Mouse (Mus musculus): ENCODE results near the gene Tbl3. TPM values are rescaled to one million over a fixed set of nuclear protein-coding genes. Genes with fewer than 3 reads are reported as not detected.

The Tbl3 gene
- polyA plus RNA-seq, 1 experiment from 2014 or later: 79.8 TPM

DNA sequence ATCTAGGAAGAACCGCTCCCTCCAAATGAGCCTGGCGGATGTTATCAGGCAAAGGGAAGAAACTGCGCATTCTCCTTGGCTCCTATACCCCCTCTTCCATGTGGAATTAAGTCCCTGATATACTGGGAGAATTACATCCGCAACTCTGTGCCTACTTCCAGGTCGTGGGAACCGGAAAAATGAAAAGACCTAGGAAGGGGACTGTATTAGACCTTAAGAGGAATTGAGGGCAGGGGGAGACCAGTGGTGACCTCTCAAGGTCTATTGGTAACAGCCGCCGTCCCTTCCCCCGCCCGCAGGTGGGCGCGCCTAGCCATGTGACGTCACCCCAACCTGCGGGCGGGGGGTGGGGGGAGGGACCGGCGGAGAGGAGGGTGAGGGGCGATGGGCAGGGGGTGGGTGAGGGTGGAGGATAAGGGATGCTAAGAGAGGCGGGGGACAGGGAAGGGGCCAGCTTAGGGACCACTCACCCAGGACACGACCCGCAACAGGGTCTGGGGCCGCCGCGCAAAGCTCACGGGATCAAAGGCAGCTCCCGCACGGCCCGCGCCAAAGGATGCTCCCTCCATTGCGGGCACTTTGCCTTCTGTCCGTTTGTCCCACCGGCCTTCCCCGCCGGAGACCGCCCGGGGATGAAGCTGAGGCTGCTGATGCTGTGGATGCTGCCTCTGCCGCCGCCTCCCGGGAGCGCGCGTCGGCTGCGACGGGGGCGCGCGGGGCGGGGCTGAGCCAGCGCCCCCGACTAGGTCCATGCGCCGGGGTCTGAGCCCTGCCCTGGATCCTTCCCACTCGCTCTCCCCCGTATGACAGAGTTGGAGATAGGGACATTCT, 18.0 kb downstream of the Tbl3 start, which contains the start of gene Syngr3:
Gene Syngr3, minus strand, starts transcription at position 705 of the 831 bp plus-strand sequence.
- H3K27ac ChIP-seq: no peak within 1 kb of the TSS
- peak within 1 kb of the TSS; percentile 76 for H3K9ac ChIP-seq
- WGBS: 1% methylated on average over 51 of the region's 55 CpGs

DNA sequence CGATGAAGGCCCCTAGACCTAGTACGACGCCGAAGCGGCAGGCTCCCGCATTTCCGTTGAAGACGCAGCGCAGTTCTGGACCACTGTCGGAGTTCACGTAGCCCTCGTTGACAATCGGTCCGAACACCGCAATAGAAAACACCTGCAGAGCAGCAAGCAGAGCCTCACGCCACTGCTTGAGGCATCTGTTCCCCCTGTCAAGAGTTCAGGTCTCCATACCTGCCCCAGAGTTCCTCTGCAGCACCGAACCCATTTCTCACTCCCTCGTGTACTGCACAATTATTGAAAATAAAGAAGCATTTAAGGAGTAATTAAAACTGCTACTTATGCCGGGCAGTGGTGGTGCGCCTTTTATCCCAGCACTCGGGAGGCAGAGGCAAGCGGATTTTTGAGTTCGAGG, 19.9 kb downstream of the Tbl3 start:
- H3K36me3 ChIP-seq: peaks cover 7% of the 10 kb centered on the region
- peaks cover 59% of the 10 kb centered on the region for H3K27me3 ChIP-seq
- H3K4me2 ChIP-seq (replicated peaks): peak overlapping the region; percentile 62
- H3K4me3 ChIP-seq: peak overlapping the region; percentile 34
- ATAC-seq (ENCODE audit: low FRiP score, low read depth): no peak
- no peaks in the 10 kb centered on the region for H3K9me3 ChIP-seq
- 17% methylated on average over 23 of the region's 23 CpGs for WGBS
- peaks cover 20% of the 10 kb centered on the region for H3K4me1 ChIP-seq
- no peak overlapping the region for H3K27ac ChIP-seq
- peak overlapping the region; percentile 55 for H3K9ac ChIP-seq

More for the DNA sequence above, 18.0 kb downstream of the Tbl3 start, which contains the start of gene Syngr3:
- ATAC-seq (ENCODE audit: low FRiP score, low read depth): no peak
- Histone ChIP-seq H3K9me3 (no peaks in the 10 kb centered on the region), H3K4me3 (peak within 1 kb of the TSS; percentile 67), H3K36me3 (peaks cover 19% of the 10 kb centered on the region), H3K27me3 (peaks cover 60% of the 10 kb centered on the region), H3K4me2 (replicated peaks) (peak within 1 kb of the TSS; percentile 92), H3K4me1 (peaks cover 23% of the 10 kb centered on the region)

DNA sequence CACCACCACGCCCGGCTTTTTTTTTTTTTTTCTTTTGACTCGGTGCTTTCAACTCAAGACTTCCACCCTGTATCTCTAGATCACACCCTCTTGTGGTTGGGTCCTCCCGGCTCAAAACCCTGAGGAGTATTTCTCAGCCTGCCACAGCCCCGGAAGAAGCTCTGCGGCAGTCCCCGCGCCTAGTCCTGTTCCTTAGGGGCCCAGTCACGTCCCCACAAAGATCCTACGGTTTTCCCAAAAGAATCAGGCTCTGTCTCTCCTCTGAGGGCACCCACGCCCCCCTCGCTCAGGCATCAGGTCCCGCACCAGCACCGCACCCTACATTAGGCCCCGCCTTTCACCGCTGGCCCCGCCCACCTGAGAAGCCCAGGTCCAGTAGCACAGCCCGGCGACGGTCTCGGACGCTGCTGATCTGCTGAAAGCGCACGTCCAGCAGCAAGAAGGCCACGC, 20.3 kb downstream of the Tbl3 start:
- Histone ChIP-seq H3K27me3 (peaks cover 55% of the 10 kb centered on the region), H3K27ac (no peak overlapping the region), H3K4me3 (peak overlapping the region; percentile 34), H3K9me3 (no peaks in the 10 kb centered on the region), H3K9ac (peak overlapping the region; percentile 55), H3K36me3 (peaks cover 7% of the 10 kb centered on the region), H3K4me1 (peaks cover 20% of the 10 kb centered on the region), H3K4me2 (replicated peaks) (peak overlapping the region; percentile 62)
- WGBS: under 1% methylated on average over 25 of the region's 25 CpGs
- ATAC-seq (ENCODE audit: low FRiP score, low read depth): peak; percentile 60; the same call in 1 of the 2 replicates

DNA sequence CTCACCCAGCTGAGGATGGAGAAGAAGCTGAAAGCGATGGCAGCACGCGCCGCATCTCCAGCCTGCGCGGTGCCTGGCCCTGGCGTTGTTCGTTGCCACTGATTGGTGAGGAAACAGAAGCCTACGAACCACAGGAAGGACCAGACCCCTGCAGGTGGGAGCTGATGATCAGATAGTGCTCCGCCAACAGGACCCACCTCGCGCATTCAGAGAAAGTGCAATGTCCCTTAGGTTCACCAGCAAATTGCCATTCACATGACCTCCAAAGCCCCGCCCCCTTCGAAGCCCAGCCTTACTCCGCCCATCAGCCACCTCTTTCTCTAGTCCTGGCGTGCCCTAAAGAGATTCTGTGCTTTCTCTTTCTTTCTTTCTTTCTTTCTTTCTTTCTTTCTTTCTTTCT, 20.9 kb downstream of the Tbl3 start:
- Histone ChIP-seq H3K4me1 (peaks cover 20% of the 10 kb centered on the region), H3K27ac (no peak overlapping the region), H3K4me2 (replicated peaks) (peak overlapping the region; percentile 39), H3K9ac (no peak overlapping the region), H3K27me3 (peaks cover 52% of the 10 kb centered on the region), H3K4me3 (peak overlapping the region; percentile 10; the same call in 1 of the 2 replicates), H3K9me3 (no peaks in the 10 kb centered on the region), H3K36me3 (peaks cover 11% of the 10 kb centered on the region)
- no peak for ATAC-seq (ENCODE audit: low FRiP score, low read depth)
- WGBS: 22% methylated on average over 16 of the region's 16 CpGs

GRCm38 (mm10) chr17:24677500-24678080, 29.9 kb downstream of the Tbl3 start:
- H3K27me3 ChIP-seq: no peaks in the 10 kb centered on the region
- H3K4me2 ChIP-seq (replicated peaks): no peak overlapping the region
- H3K36me3 ChIP-seq: peaks cover 71% of the 10 kb centered on the region
- 0 out of 2 replicates have a peak, but pooled peaks cover 10% of the 10 kb centered on the region for H3K4me1 ChIP-seq
- ATAC-seq (ENCODE audit: low FRiP score, low read depth): no peak; the same call in 1 of the 2 replicates
- WGBS: 86% methylated on average over 24 of the region's 24 CpGs
- H3K4me3 ChIP-seq: no peak overlapping the region
- no peak overlapping the region for H3K27ac ChIP-seq
- H3K9me3 ChIP-seq: no peaks in the 10 kb centered on the region
- H3K9ac ChIP-seq: no peak overlapping the region

- Histone ChIP-seq H3K4me3 (no peak overlapping the region), H3K9me3 (no peaks in the 10 kb centered on the region), H3K4me2 (replicated peaks) (no peak overlapping the region), H3K27ac (no peak overlapping the region), H3K36me3 (peaks cover 64% of the 10 kb centered on the region), H3K27me3 (no peaks in the 10 kb centered on the region), H3K4me1 (peaks cover 17% of the 10 kb centered on the region), H3K9ac (no peak overlapping the region)
- 93% methylated on average over 5 of the region's 5 CpGs for WGBS
- ATAC-seq (ENCODE audit: low FRiP score, low read depth): no peak
These were observed 30.6 kb downstream of the Tbl3 start for GRCm38 (mm10) chr17:24676877-24677276.

DNA sequence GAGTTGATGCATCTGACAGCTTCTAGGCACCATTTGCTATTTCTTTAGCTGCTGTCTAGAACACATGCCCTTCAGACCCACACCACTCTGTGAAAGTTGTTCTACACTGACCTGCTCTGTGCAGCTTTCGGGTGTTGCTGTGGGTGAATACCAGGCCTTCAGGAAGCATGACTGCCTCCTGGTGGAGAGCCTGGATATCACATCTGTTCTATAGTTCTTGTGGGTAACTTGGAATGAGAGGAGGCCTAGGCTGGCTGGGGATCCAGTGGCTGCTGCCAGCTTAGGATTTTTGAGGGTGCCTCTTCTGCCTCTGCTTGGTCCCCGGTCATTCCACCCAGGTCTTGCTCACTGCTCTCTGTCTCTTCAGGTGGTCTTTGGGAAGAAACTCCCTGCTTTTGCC, 31.3 kb downstream of the Tbl3 start:
- Histone ChIP-seq H3K4me2 (replicated peaks) (no peak overlapping the region), H3K9ac (0 out of 2 replicates have a peak overlapping the region, but pooled peaks have one; percentile 35), H3K9me3 (no peaks in the 10 kb centered on the region), H3K36me3 (peaks cover 57% of the 10 kb centered on the region), H3K27me3 (no peaks in the 10 kb centered on the region), H3K4me3 (no peak overlapping the region), H3K27ac (no peak overlapping the region), H3K4me1 (peaks cover 24% of the 10 kb centered on the region)
- WGBS: 71% methylated on average over 2 of the region's 2 CpGs
- ATAC-seq (ENCODE audit: low FRiP score, low read depth): no peak

DNA sequence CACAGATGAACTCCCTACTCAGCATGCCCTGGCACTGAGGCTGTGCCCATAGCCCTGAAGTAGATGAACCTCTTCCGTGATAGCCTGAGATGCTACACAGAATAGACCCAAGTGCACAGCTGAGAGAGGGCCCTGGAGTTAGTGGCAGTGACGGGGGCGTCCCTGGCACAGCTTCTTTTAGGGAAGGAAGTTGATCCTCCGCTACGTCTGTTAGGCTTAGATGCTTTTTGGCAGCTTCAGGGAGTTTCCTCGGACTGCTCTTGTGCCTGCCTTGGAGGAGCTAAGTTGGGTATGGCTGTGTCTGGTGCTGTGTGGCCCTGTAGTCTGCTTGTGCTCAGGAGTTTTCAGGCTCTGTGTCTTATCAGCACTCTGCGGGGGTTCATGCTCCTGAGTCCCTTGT, 33.2 kb downstream of the Tbl3 start:
- Histone ChIP-seq H3K9me3 (no peaks in the 10 kb centered on the region), H3K9ac (peak overlapping the region; percentile 53; the same call in 1 of the 2 replicates), H3K36me3 (peaks cover 38% of the 10 kb centered on the region), H3K4me2 (replicated peaks) (no peak overlapping the region), H3K4me1 (peaks cover 34% of the 10 kb centered on the region), H3K27ac (no peak overlapping the region), H3K27me3 (no peaks in the 10 kb centered on the region), H3K4me3 (no peak overlapping the region)
- ATAC-seq (ENCODE audit: low FRiP score, low read depth): no peak
- 84% methylated on average over 7 of the region's 7 CpGs for WGBS

GRCm38 (mm10) chr17:24672141-24672540, 35.3 kb downstream of the Tbl3 start:
- Histone ChIP-seq H3K4me1 (peaks cover 42% of the 10 kb centered on the region), H3K4me2 (replicated peaks) (peak overlapping the region; percentile 94), H3K9me3 (no peaks in the 10 kb centered on the region), H3K4me3 (no peak overlapping the region), H3K9ac (0 out of 2 replicates have a peak overlapping the region, but pooled peaks have one; percentile 43), H3K27ac (no peak overlapping the region), H3K36me3 (peaks cover 16% of the 10 kb centered on the region), H3K27me3 (no peaks in the 10 kb centered on the region)
- 22% methylated on average over 5 of the region's 5 CpGs for WGBS
- no peak for ATAC-seq (ENCODE audit: low FRiP score, low read depth)

GRCm38 (mm10) chr17:24671346-24671745, 36.1 kb downstream of the Tbl3 start:
- 70% methylated on average over 5 of the region's 5 CpGs for WGBS
- H3K9ac ChIP-seq: peak overlapping the region; percentile 98

DNA sequence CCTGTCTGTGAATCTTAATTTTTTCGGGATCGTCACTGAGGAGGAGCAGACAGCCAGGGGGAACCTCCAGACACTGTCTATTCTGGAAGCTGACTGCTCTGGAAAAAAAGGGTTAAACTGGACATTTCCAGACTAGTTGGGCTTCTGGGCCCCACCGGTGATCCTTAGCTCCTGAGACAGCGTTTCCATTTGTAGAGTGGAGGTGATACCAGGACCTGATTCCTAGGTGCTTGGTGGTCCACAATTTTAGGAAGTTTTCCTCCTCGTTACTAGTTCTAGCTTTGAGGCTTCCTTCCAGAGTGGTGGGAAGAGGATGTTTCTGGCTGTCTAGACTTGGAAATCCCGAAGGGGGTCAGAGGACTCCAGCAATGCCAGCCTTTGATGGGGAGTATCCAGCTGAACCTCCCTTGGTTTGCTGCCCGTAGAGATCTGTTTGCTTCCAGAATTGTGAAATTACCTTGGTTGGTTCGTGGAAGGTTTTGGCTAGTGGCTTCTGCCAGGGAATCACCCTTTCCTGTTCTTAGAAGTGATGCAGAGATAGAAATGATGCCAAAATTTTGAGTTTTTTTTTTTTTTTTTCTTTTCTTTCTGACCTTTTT, 37.1 kb downstream of the Tbl3 start:
- Histone ChIP-seq H3K4me1 (peaks cover 42% of the 10 kb centered on the region), H3K4me3 (peak overlapping the region; percentile 97), H3K9ac (peak overlapping the region; percentile 98), H3K27me3 (no peaks in the 10 kb centered on the region), H3K27ac (peak overlapping the region; percentile 83), H3K36me3 (0 out of 2 replicates have a peak, but pooled peaks cover 8% of the 10 kb centered on the region), H3K9me3 (no peaks in the 10 kb centered on the region), H3K4me2 (replicated peaks) (peak overlapping the region; percentile 94)
- ATAC-seq (ENCODE audit: low FRiP score, low read depth): no peak
- WGBS: 13% methylated on average over 8 of the region's 8 CpGs

More at GRCm38 (mm10) chr17:24671346-24671745, 36.1 kb downstream of the Tbl3 start:
- Histone ChIP-seq H3K4me2 (replicated peaks) (peak overlapping the region; percentile 94), H3K4me3 (peak overlapping the region; percentile 97), H3K27me3 (no peaks in the 10 kb centered on the region), H3K4me1 (peaks cover 42% of the 10 kb centered on the region), H3K36me3 (peaks cover 8% of the 10 kb centered on the region; the same call in 1 of the 2 replicates), H3K27ac (no peak overlapping the region), H3K9me3 (no peaks in the 10 kb centered on the region)
- no peak for ATAC-seq (ENCODE audit: low FRiP score, low read depth)
